Mouse (Mus musculus): ENCODE measurements at regions not wholly inside any gene's neighbourhood (a gene's known extent, or its start where the extent isn't known, plus 50 kb on each side); places are given as distances from the start of the nearest gene placed in this dataset.
A peak's percentile ranks its signal among the peaks of the same experiment; 100 is the strongest.

GRCm38 (mm10) chr14:17347286-17347685 is 312.8 kb upstream of the Thrb start:
- DNase-seq = no peak

- no peak for DNase-seq
Observed at GRCm38 (mm10) chr14:17352324-17353037, 307.6 kb upstream of the Thrb start.

- DNase-seq = no peak
Observed at GRCm38 (mm10) chr14:17361910-17362309, 298.2 kb upstream of the Thrb start.

GRCm38 (mm10) chr14:17402751-17403479 is 257.1 kb upstream of the Thrb start:
- peak in 1 of 2 experiments; percentile 27 for DNase-seq

GRCm38 (mm10) chr14:17405551-17406336 is 254.3 kb upstream of the Thrb start:
- DNase-seq = peak in 1 of 2 experiments; percentile 51

- no peak for DNase-seq
Observed at GRCm38 (mm10) chr14:17406879-17407278, 253.2 kb upstream of the Thrb start.

GRCm38 (mm10) chr14:17408343-17408742 is 251.7 kb upstream of the Thrb start:
- no peak for DNase-seq

GRCm38 (mm10) chr14:17408813-17409212 is 251.2 kb upstream of the Thrb start:
- no peak for DNase-seq

- no peak for DNase-seq
Observed at GRCm38 (mm10) chr14:17409497-17409896, 250.6 kb upstream of the Thrb start.

- DNase-seq = peak in 1 of 2 experiments; percentile 18
Observed at GRCm38 (mm10) chr14:17410752-17411151, 249.3 kb upstream of the Thrb start.

GRCm38 (mm10) chr14:17411299-17411698 is 248.8 kb upstream of the Thrb start:
- no peak for DNase-seq

- no peak for DNase-seq
Observed at GRCm38 (mm10) chr14:17414246-17414888, 245.7 kb upstream of the Thrb start.

GRCm38 (mm10) chr14:17427751-17428150 is 232.3 kb upstream of the Thrb start:
- DNase-seq = no peak

- no peak for DNase-seq
Observed at GRCm38 (mm10) chr14:17429157-17429556, 230.9 kb upstream of the Thrb start.

GRCm38 (mm10) chr14:17433346-17433745 is 226.7 kb upstream of the Thrb start:
- no peak for DNase-seq

- DNase-seq = no peak
Observed at GRCm38 (mm10) chr14:17457946-17458345, 202.1 kb upstream of the Thrb start.

GRCm38 (mm10) chr14:17478963-17479362 is 181.1 kb upstream of the Thrb start:
- no peak for DNase-seq

- DNase-seq = no peak
Observed at GRCm38 (mm10) chr14:17484866-17485265, 175.2 kb upstream of the Thrb start.

- no peak for DNase-seq
Observed at GRCm38 (mm10) chr14:17513756-17514155, 146.3 kb upstream of the Thrb start.

- DNase-seq = no peak
Observed at GRCm38 (mm10) chr14:17522696-17523095, 137.4 kb upstream of the Thrb start.

GRCm38 (mm10) chr14:17523916-17524315 is 136.1 kb upstream of the Thrb start:
- DNase-seq = no peak

- DNase-seq = no peak
Observed at GRCm38 (mm10) chr14:17539322-17539721, 120.7 kb upstream of the Thrb start.

- DNase-seq = no peak
Observed at GRCm38 (mm10) chr14:17556458-17556857, 103.6 kb upstream of the Thrb start.

Data from spleen, adult 18-20 months (tissue).